Mouse (Mus musculus): Measurements from ENCODE around the gene Ewsr1. TPM values are rescaled to one million over a fixed set of nuclear protein-coding genes. Genes with fewer than 3 reads are reported as not detected.

Ewsr1 gene
- total RNA-seq, 4 experiments from 2014 or later: 55.1 to 68.1 (median 64.3) TPM

DNA sequence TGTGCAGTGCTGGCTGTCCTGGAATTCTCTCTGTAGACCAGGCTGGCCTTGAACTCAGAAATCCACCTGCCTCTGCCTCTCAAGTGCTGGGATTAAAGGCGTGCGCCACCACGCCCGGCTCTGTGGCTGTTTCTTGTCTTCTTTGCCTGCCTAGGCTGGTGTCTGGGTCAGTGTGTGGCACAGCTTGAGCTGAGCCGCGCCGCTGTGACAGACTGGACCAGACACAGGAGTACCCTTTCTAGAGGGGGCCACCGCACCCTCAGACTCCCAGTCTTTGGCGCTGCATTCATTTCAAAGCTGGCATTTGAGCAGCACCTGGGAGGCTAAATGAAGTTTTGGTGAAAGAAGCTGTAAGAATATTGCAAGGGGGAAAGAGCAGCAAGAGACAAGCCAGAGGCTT is 40.3 kb downstream of the Ewsr1 start:
- DNase-seq (ENCODE audit: low spot score in 2 of 2): no peak

- DNase-seq (ENCODE audit: low spot score in 2 of 2): no peak
Measured at GRCm38 (mm10) chr11:5057856-5058641, 41.0 kb downstream of the Ewsr1 start, which contains the start of gene Rasl10a. Gene Rasl10a (plus strand): TSS chr11:5058128.

GRCm38 (mm10) chr11:5057541-5057855 is 41.6 kb downstream of the Ewsr1 start:
- DNase-seq (ENCODE audit: low spot score in 2 of 2): no peak

- no peak for DNase-seq (ENCODE audit: low spot score in 2 of 2)
Measured at GRCm38 (mm10) chr11:5057064-5057463, 42.0 kb downstream of the Ewsr1 start.

DNA sequence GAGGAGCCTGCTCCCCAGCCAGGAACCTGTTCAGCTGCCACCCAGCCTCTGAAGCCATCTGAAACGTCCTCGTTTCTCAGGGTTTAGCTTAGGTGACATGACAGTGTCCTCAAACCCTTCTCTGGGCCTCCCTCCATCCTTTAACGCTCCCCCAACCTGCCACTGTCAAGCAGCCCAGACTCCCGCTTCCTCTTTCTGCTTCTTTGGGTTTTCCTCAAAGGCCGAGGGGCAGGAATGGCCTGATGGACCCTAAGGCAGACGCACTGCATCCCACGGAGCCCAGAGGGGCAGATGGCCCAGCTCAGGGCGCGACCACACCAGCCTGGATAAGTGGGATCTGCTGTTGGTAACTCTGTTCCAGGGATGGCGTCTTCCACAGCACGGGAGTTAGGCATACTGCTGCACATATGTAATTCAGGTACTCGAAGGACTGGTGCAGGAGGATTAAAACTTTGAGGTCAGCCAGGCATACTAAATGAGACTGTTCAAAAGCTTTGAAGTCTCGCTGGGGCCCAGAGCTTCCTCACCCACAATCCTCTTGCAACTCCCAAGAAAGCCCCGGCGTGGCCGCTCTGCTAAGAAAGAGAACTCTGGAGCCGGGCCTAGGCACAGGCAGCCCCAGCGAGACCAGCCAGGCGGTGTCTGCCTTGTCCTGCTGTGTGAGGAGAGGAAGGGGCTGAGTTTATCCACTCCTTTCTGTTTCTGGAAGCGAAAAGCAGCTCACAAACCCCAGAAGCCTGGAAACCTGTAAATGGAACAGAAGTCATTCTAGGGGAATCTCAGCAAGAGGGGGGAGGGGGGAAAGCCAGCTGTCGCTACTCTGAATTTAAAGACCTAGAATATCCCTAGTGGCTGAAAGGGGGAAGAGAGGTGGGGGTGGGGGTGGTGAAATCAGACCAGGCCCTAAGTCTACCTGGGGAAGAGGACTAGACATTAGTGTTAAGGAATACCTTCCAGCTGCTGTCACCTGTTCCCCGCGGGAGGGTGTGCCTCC is 42.8 kb downstream of the Ewsr1 start:
- DNase-seq (ENCODE audit: low spot score in 2 of 2): no peak

DNA sequence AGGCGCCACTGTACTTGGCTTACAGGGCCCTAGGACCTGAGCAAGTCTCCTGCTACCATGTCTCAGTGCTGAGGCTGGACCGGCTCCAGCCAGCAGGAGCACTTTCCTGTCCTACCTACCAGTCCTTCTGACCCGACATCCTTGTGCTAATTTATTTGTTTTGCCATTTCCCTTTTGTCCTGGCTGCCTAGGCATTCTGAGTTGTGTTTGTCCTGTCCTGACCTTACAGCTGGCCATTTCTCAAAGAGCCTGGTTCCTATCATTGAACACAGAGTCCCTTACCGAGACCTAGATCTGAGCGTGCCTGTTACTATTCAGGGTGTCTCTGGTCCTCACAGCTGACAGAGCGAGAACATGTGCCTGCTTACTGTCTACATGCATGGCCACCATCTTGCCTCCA is 44.2 kb downstream of the Ewsr1 start:
- DNase-seq (ENCODE audit: low spot score in 2 of 2): no peak

DNA sequence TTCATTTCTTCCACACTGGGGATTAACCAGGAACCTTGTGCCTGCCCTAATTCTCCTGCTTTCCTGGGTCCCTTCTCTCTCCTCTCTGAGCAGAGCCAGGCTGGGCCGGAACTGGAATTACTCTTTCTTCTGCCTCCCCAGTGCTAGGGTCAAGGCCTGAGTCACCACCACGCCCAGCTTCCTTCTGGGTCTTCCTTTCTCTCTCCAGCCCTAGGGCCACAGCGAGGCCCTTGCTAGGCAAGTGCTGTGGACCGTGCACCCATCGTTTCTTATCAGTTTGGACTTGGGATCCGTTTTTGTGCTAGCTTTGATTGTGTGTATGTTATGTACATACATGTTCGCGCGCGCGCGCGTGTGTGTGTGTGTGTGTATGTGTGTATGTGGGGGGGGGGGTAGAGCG is 44.9 kb downstream of the Ewsr1 start:
- DNase-seq (ENCODE audit: low spot score in 2 of 2): no peak

DNA sequence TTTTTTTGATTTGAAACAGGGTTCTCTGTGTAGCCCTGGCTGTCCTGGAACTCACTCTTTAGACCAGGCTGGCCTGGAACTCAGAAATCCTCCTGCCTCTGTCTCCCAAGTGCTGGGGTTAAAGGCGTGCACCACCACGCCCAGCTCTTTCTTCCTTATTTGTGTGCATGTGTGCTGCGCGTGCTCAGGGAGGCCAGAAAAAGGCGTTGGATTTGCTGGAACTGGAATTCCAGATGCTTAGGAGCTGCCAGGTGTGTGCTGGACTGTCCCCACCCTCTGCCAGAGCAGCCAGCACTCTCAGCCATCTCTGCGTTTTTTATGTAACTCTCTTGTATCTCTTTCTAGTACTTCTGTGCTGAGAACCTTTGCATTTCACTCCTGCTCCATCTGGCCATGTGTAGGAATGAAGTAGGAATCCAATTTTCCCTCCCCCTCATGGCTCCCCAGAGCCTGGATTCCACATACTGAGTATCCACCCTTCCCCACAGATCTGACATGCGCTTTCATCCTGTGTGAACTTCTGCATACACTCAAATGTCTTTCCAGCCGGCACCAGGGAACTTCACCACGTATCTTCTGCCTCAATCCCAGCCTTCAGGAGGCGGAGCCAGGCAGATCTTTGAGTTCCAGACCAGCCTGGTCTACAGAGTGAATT is 46.7 kb downstream of the Ewsr1 start:
- no peak for DNase-seq (ENCODE audit: low spot score in 2 of 2)

DNA sequence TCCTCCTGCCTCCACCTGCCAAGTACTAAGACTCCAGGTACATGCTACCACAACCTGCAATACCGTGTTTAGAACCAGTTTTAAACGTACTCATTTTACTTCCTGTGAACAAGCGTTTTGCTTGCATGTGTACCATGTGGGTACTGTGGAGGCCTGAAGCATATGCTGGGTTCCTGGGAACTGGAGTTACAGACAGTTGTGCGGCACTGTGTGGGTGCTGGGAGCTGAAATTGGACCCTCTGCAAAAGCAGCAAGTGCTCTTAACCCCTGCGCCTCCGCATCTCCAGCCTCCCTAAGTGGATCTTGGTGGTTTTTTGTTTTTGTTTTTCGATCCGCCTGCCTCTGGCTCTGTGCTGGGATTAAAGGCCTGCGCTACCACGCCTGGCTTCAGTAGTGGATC is 47.4 kb downstream of the Ewsr1 start:
- DNase-seq (ENCODE audit: low spot score in 2 of 2): no peak

DNA sequence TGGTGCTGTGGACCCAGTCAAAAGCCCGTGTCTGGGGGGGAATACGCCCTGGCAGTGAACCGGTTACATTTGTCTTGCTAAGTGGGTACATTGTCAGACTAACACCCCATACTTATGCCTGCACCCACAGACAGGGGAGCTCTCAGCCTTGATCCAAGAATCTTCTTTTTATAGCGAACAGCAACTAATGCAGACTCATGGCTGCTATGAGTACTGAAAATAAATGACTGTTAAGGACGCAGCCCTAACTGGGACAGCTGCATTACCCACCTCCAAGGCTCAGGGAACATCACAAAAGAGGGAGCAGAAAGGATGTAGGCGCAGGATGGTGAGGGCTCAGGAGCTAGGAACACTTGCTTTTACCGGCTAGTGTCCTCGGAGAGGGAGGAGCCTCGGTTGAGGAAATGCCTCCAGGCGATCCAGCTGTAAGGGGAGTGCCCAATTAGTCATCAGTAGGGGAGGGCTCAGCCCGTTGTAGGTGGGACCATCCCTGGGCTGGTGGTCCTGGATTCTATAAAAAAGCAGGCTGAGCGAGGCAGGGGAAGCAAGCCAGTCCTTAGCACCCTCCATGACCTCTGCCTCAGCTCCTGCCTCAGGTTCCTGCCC is 52.6 kb downstream of the Ewsr1 start:
- DNase-seq (ENCODE audit: low spot score in 2 of 2): no peak

GRCm38 (mm10) chr11:5042645-5043381 is 56.3 kb downstream of the Ewsr1 start:
- DNase-seq (ENCODE audit: low spot score in 2 of 2): no peak

DNA sequence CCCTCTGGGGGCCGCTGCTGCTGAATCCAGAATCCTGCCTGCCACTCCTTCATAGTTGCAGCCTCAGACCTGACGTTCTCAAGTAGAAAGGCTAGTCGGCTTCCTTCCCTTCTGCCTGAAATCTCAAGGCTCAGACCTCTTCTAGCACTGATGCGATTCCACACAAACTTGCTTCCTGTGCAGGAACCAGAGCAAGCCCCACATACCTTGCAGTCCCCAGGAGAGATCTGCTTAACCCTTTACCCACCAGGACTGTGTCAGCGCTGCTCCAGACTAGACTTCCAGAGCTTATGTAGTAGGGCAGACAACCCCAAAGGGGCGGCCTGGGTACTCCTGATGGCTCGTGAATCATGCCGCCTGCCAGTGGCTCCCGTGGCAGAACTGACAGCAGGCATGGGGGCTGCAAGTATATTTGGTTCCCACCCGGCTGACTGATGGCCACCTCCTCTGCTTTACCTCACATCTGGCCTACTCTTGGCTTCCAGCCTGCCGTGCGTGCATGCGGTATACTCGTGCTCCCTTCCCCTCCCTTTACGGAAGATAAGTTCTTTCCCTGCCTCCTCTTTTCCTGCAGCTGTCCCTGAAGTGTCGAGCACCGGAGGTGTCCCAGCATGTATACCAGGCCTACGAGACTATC is 57.8 kb downstream of the Ewsr1 start:
- no peak for DNase-seq (ENCODE audit: low spot score in 2 of 2)

DNA sequence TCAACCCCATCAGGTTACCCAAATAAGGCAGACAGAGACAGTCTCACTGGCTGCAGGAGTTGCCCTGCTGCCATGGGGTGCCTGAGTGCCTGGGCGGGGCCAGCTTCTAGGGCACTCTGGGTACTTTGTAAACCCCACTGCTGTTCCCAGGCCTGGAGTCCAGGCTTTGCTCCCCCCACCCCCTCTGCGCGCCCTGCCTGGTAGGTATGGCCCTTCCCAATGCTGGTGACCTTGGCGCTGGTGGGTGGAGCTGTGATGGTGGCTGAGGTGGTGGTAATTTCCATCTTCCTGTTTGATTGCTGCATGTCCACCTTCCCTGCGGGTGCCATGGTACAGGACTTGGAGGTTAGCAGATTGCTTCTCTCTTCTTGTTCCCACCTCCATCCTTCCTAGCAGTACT is 58.5 kb downstream of the Ewsr1 start:
- DNase-seq (ENCODE audit: low spot score in 2 of 2): no peak

DNA sequence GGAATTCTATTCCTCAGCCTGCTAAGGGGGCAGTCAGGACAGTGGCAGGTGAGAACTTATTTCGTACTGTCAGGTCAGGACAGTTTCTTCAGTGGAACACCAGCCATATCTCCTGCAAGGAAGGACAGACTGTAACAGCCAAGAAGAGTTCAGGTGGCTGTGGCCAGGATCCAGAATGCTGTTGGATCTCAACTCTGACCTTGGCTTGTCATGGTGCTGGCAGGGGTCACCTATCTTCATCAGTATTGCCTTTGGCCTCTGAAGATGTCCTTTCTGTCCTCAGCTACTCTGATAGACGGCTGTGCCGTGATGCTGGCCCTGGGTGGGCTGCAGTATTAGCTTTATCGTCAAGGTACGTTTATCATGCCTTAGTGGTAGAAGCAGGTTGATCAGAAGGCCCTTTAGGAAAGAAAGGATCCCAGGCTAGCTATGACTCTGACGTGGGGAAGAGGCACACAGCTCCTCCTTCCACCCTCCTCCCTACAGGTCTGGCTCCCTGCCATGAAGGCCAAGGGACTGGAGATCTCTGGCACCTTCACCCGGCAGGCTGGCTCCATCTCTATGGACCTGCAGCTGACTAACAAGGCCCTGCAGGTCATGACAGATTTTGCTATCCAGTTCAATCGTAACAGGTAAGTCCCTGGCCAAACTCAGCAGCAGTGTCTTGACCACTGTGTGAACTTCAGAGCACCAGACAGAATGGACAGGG is 61.8 kb downstream of the Ewsr1 start:
- peak in 1 of 2 experiments; percentile 53 for DNase-seq (ENCODE audit: low spot score in 2 of 2)

GRCm38 (mm10) chr11:5035421-5035820 is 63.6 kb downstream of the Ewsr1 start:
- no peak for DNase-seq (ENCODE audit: low spot score in 2 of 2)

DNA sequence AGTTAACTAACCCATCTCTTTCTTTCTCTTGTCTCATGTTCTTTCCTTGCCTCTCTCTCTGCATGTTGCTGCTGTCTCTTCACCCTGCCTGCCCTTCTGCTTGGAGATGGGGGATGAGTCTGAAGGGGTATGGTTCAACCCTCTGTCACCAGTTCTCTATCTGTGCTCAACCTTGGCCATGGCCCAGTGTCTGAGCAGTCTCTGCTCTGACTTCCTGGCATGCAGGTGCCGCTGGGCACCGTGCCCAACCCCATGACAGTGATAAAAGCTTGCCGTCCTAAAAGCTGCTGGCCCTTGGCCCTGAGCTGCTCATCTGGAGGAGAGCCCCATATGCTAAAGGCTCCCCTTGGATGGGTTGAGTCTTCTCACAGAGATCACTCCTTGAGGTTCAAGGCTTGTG is 65.9 kb downstream of the Ewsr1 start:
- peak; percentile 45 to 64 for DNase-seq (ENCODE audit: low spot score in 2 of 2)

- DNase-seq (ENCODE audit: low spot score in 2 of 2): no peak
Measured at GRCm38 (mm10) chr11:5032706-5033105, 66.4 kb downstream of the Ewsr1 start.

DNA sequence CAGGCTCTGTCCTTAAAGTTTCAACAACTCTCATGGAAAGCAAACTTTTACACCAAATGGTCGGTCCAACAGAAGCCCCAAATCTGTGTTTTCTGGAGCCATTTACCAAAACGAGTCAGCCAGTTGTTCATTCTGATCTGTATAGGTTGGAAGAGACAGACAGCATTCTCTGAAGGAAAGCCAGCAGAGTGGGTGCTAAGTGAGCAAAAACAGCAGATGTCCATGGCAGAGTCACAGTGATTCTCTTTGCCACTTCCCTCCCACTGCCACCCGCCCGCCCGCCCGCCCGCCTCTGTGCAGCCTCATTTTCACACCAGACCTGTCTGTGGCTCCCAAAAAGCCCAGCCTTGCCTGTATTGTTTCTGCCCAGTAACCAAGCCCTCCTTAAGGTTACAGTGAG is 70.8 kb downstream of the Ewsr1 start:
- no peak for DNase-seq (ENCODE audit: low spot score in 2 of 2)

GRCm38 (mm10) chr11:5025108-5025507 is 74.0 kb downstream of the Ewsr1 start:
- no peak for DNase-seq (ENCODE audit: low spot score in 2 of 2)
